Mouse (Mus musculus) bone marrow macrophage, adult 2 months (primary cell): ENCODE data around the gene Tmem206. TPM values are rescaled to one million over a fixed set of nuclear protein-coding genes. Genes with fewer than 3 reads are reported as not detected.

Experiments
- H3K27ac ChIP-seq: 2 replicates; pipeline ENCODE4 v1.5.1; 2012; ENCODE audit warnings: low read depth, low read length; ENCODE audit not compliant: insufficient read depth
- H3K4me1 ChIP-seq: 2 replicates; pipeline ENCODE4 v1.6.1; 2012; ENCODE audit warnings: low read length; ENCODE audit not compliant: control insufficient read depth, insufficient read depth
- H3K4me3 ChIP-seq: 2 replicates; pipeline ENCODE4 v1.5.1; 2012; ENCODE audit warnings: mild to moderate bottlenecking, low read length, moderate library complexity; ENCODE audit not compliant: insufficient read depth
- CTCF ChIP-seq: IDR thresholded peaks from 2 replicates; pipeline ENCODE4 v1.5.1; 2012; ENCODE audit warnings: low read depth, mild to moderate bottlenecking, low read length, moderate library complexity
- POLR2A ChIP-seq: IDR thresholded peaks from 2 replicates; pipeline ENCODE4 v1.6.1; 2012; ENCODE audit warnings: mild to moderate bottlenecking, low read depth, low read length, borderline replicate concordance
- polyA plus RNA-seq: library from polyadenylated mRNA; stranded (reverse); fragments of >200 nt; gene quantifications from 2 replicates; pipeline ENCODE4 v1.2.4, GENCODE M21; 2012; ENCODE audit not compliant: missing spikeins, insufficient read depth, insufficient read length

Tmem206 gene
- polyA plus RNA-seq, 1 experiment: 37.6 TPM

- TF ChIP-seq POLR2A: no peak
- TF ChIP-seq CTCF: no peak
- Histone ChIP-seq H3K4me3 (peak overlapping the region; percentile 99), H3K27ac (peak overlapping the region; percentile 72), H3K4me1 (peaks cover 9% of the 10 kb centered on the region)
Observed at GRCm38 (mm10) chr1:191395200-191395599, 69.5 kb downstream of the Tmem206 start.

GRCm38 (mm10) chr1:191395871-191396433 is 70.2 kb downstream of the Tmem206 start:
- TF ChIP-seq POLR2A: no peak
- TF ChIP-seq CTCF: no peak
- peaks cover 9% of the 10 kb centered on the region for H3K4me1 ChIP-seq
- H3K4me3 ChIP-seq: peak overlapping the region; percentile 99
- peak overlapping the region; percentile 72 for H3K27ac ChIP-seq

- H3K4me3 ChIP-seq: peak overlapping the region; percentile 99
Observed at GRCm38 (mm10) chr1:191396446-191396845, 70.7 kb downstream of the Tmem206 start.

GRCm38 (mm10) chr1:191396897-191397849 is 71.5 kb downstream of the Tmem206 start:
- H3K4me1 ChIP-seq: peaks cover 2% of the 10 kb centered on the region; the same call in 1 of the 2 replicates
- TF ChIP-seq POLR2A: 0 out of 2 replicates have a peak, but pooled peaks have one; percentile 33
- no peak for TF ChIP-seq CTCF
- H3K27ac ChIP-seq: peak overlapping the region; percentile 94
- peak overlapping the region; percentile 99 for H3K4me3 ChIP-seq

More at GRCm38 (mm10) chr1:191396446-191396845, 70.7 kb downstream of the Tmem206 start:
- TF ChIP-seq POLR2A (no peak), CTCF (no peak)
- H3K4me1 ChIP-seq: peaks cover 6% of the 10 kb centered on the region
- peak overlapping the region; percentile 92 for H3K27ac ChIP-seq

Other genes starting within 250 kb of the Tmem206 start
- 5.6 and 7.0 TPM in 2 replicates for gene Batf3, start 228.1 kb upstream of the Tmem206 start, polyA plus RNA-seq
- not detected in 2 replicates for gene Fam71a, start 161.1 kb upstream of the Tmem206 start, polyA plus RNA-seq
- 103 and 107 TPM in 2 replicates for gene Atf3, start 107.9 kb upstream of the Tmem206 start, polyA plus RNA-seq
- 43.9 and 46.5 TPM in 2 replicates for gene Nenf, start 7.7 kb upstream of the Tmem206 start, polyA plus RNA-seq
- gene Ppp2r5a, start 77.4 kb downstream of the Tmem206 start, polyA plus RNA-seq: 113 and 117 TPM in 2 replicates
- gene Dtl, start 249.6 kb downstream of the Tmem206 start, polyA plus RNA-seq: 6.1 and 7.6 TPM in 2 replicates
- 14.2 and 17.4 TPM in 2 replicates for gene Ints7, start 249.7 kb downstream of the Tmem206 start, polyA plus RNA-seq